Mouse (Mus musculus) forebrain, embryonic 11.5 days (tissue): ENCODE measurements around the gene Clmp. TPM values are rescaled to one million over a fixed set of nuclear protein-coding genes. Genes with fewer than 3 reads are reported as not detected.
"Not testable (repeated sequence)": the region's sequence is repeated elsewhere in the genome, so short reads cannot be mapped to it uniquely, and the experiment has no call there.

ENCODE experiments used
- ATAC-seq: fragments of 200-750 bp; cut with Nextera tagmentation; replicated peaks from 2 replicates; pipeline ENCODE4 v1.8.0; 2017; ENCODE audit warnings: moderate TSS enrichment; ENCODE audit not compliant: low FRiP score
- DNase-seq: peaks from one replicate; pipeline ENCODE4 v3.0.0-alpha.2; 2017; ENCODE audit warnings: low spot score
- H3K27ac ChIP-seq: fragments of 300-500 bp; sonication (generic); 2 replicates; pipeline ENCODE4 v1.5.1; 2014; ENCODE audit warnings: low read depth, low read length
- H3K27me3 ChIP-seq: fragments of 300-500 bp; sonication (generic); 2 replicates; pipeline ENCODE4 v1.6.1; 2014; ENCODE audit warnings: mild to moderate bottlenecking, low read length, mixed read lengths; ENCODE audit not compliant: control insufficient read depth, insufficient read depth
- H3K36me3 ChIP-seq: fragments of 300-500 bp; sonication (generic); 2 replicates; pipeline ENCODE4 v1.6.1; 2014; ENCODE audit warnings: mild to moderate bottlenecking, low read length, moderate library complexity, mixed read lengths; ENCODE audit not compliant: control insufficient read depth, insufficient read depth
- H3K4me1 ChIP-seq: fragments of 300-500 bp; sonication (generic); replicated peaks from 2 replicates; pipeline ENCODE4 v1.6.1; 2014; ENCODE audit warnings: low read length, mixed read lengths; ENCODE audit not compliant: control insufficient read depth, insufficient read depth
- H3K4me2 ChIP-seq: fragments of 300-500 bp; sonication (generic); 2 replicates; pipeline ENCODE4 v1.6.1; 2014; ENCODE audit warnings: low read depth, mild to moderate bottlenecking, low read length, moderate library complexity, mixed read lengths; ENCODE audit not compliant: severe bottlenecking
- H3K4me3 ChIP-seq: fragments of 300-500 bp; sonication (generic); 2 replicates; pipeline ENCODE4 v1.5.1; 2014; ENCODE audit warnings: low read depth, low read length
- H3K9ac ChIP-seq: fragments of 300-500 bp; sonication (generic); 2 replicates; pipeline ENCODE4 v1.6.1; 2014; ENCODE audit warnings: low read length
- H3K9me3 ChIP-seq: fragments of 300-500 bp; sonication (generic); 2 replicates; pipeline ENCODE4 v1.6.1; 2016; ENCODE audit warnings: low read length, mixed read lengths; ENCODE audit not compliant: control insufficient read depth
- WGBS: fragments of 180-500 bp; shearing (Covaris S2); extraction: QIAGEN DNeasy Blood & Tissue Kit; methylation state at CpG from one replicate; pipeline ENCODE4 v1.1.7; 2014; 5-methylcytosine and 5-hydroxymethylcytosine counted together
- polyA plus RNA-seq: library from polyadenylated mRNA; unstranded; fragments of >200 nt; fragmentation: Nextera tagmentation; extraction: Ambion mirVana; gene quantifications from 2 replicates; pipeline ENCODE4 v1.2.1, GENCODE M21; 2014

Gene Clmp
- polyA plus RNA-seq, 1 experiment from 2014 or later, result 23.3 TPM

GRCm38 (mm10) chr9:40783641-40784373 is 98.0 kb downstream of the Clmp start:
- Histone ChIP-seq H3K27ac (peak overlapping the region; percentile 69), H3K36me3 (no peaks in the 10 kb centered on the region), H3K4me1 (peaks cover 8% of the 10 kb centered on the region; the same call in 1 of the 2 replicates), H3K4me2 (peak overlapping the region; percentile 37; the same call in 1 of the 2 replicates), H3K9me3 (no peaks in the 10 kb centered on the region), H3K4me3 (no peak overlapping the region), H3K27me3 (peaks cover 4% of the 10 kb centered on the region; the same call in 1 of the 2 replicates), H3K9ac (peak overlapping the region; percentile 43; the same call in 1 of the 2 replicates)
- DNase-seq (peak; percentile 64), ATAC-seq (peak; percentile 58; the same call in 1 of the 2 replicates)
- WGBS, result 8% methylated on average over 13 of the region's 13 CpGs

- DNase-seq (no peak), ATAC-seq (peak; percentile 53; the same call in 1 of the 2 replicates)
- peak overlapping the region; percentile 43; the same call in 1 of the 2 replicates for H3K9ac ChIP-seq
- peaks cover 4% of the 10 kb centered on the region; the same call in 1 of the 2 replicates for H3K27me3 ChIP-seq
- WGBS, result 4% methylated on average over 9 of the region's 9 CpGs
- peak overlapping the region; percentile 69 for H3K27ac ChIP-seq
- H3K4me1 ChIP-seq, result peaks cover 8% of the 10 kb centered on the region; the same call in 1 of the 2 replicates
- H3K36me3 ChIP-seq, result no peaks in the 10 kb centered on the region
- H3K4me2 ChIP-seq, result peak overlapping the region; percentile 37; the same call in 1 of the 2 replicates
- no peaks in the 10 kb centered on the region for H3K9me3 ChIP-seq
- H3K4me3 ChIP-seq, result no peak overlapping the region
Observed at GRCm38 (mm10) chr9:40784374-40784967, 98.7 kb downstream of the Clmp start.

GRCm38 (mm10) chr9:40785452-40785851 is 99.7 kb downstream of the Clmp start:
- no peak for DNase-seq
- Histone ChIP-seq H3K36me3 (no peaks in the 10 kb centered on the region), H3K4me1 (peaks cover 8% of the 10 kb centered on the region; the same call in 1 of the 2 replicates), H3K27me3 (peaks cover 4% of the 10 kb centered on the region; the same call in 1 of the 2 replicates), H3K4me3 (no peak overlapping the region), H3K4me2 (no peak overlapping the region), H3K9me3 (no peaks in the 10 kb centered on the region), H3K27ac (no peak overlapping the region; the same call in 1 of the 2 replicates), H3K9ac (no peak overlapping the region)
- no peak for ATAC-seq
- WGBS, result 69% methylated on average over 6 of the region's 6 CpGs

GRCm38 (mm10) chr9:40786820-40787219 is 101.1 kb downstream of the Clmp start:
- H3K36me3 ChIP-seq, H3K4me3 ChIP-seq, H3K9ac ChIP-seq, H3K9me3 ChIP-seq, ATAC-seq, DNase-seq, H3K27ac ChIP-seq, H3K4me2 ChIP-seq, H3K4me1 ChIP-seq, H3K27me3 ChIP-seq: not testable (repeated sequence)
- 90% methylated on average over 6 of the region's 6 CpGs for WGBS

- no peak overlapping the region for H3K9ac ChIP-seq
- DNase-seq (no peak), ATAC-seq (no peak)
- no peaks in the 10 kb centered on the region for H3K36me3 ChIP-seq
- no peak overlapping the region for H3K4me3 ChIP-seq
- no peak overlapping the region for H3K4me2 ChIP-seq
- no peaks in the 10 kb centered on the region for H3K4me1 ChIP-seq
- no peaks in the 10 kb centered on the region for H3K27me3 ChIP-seq
- no peaks in the 10 kb centered on the region for H3K9me3 ChIP-seq
- no peak overlapping the region for H3K27ac ChIP-seq
- WGBS, result 66% methylated on average over 6 of the region's 6 CpGs
Observed at GRCm38 (mm10) chr9:40791864-40792633, 106.3 kb downstream of the Clmp start.

- WGBS, result 95% methylated on average over 5 of the region's 5 CpGs
- Histone ChIP-seq H3K27ac (no peak overlapping the region), H3K36me3 (no peaks in the 10 kb centered on the region), H3K4me1 (no peaks in the 10 kb centered on the region), H3K4me2 (no peak overlapping the region), H3K9ac (no peak overlapping the region), H3K9me3 (no peaks in the 10 kb centered on the region), H3K4me3 (no peak overlapping the region), H3K27me3 (no peaks in the 10 kb centered on the region)
- DNase-seq (no peak), ATAC-seq (no peak)
Observed at GRCm38 (mm10) chr9:40793581-40793980, 107.8 kb downstream of the Clmp start.

GRCm38 (mm10) chr9:40794251-40794650 is 108.5 kb downstream of the Clmp start:
- H3K36me3 ChIP-seq, result no peaks in the 10 kb centered on the region
- H3K4me1 ChIP-seq, result no peaks in the 10 kb centered on the region
- no peaks in the 10 kb centered on the region for H3K9me3 ChIP-seq
- no peak overlapping the region for H3K4me2 ChIP-seq
- H3K4me3 ChIP-seq, result no peak overlapping the region
- no peak for DNase-seq
- 39% methylated on average over 5 of the region's 5 CpGs for WGBS
- no peak overlapping the region for H3K27ac ChIP-seq
- no peaks in the 10 kb centered on the region for H3K27me3 ChIP-seq
- H3K9ac ChIP-seq, result no peak overlapping the region
- no peak for ATAC-seq

- H3K27me3 ChIP-seq, result no peaks in the 10 kb centered on the region
- 85% methylated on average over 5 of the region's 5 CpGs for WGBS
- DNase-seq, result no peak
Observed at GRCm38 (mm10) chr9:40794926-40795325, 109.2 kb downstream of the Clmp start.

More at GRCm38 (mm10) chr9:40794926-40795325, 109.2 kb downstream of the Clmp start:
- H3K4me1 ChIP-seq, result 0 out of 2 replicates have a peak, but pooled peaks cover 2% of the 10 kb centered on the region
- no peak overlapping the region for H3K4me3 ChIP-seq
- no peak for ATAC-seq
- no peaks in the 10 kb centered on the region for H3K36me3 ChIP-seq
- no peak overlapping the region for H3K4me2 ChIP-seq
- H3K9me3 ChIP-seq, result no peaks in the 10 kb centered on the region
- H3K9ac ChIP-seq, result no peak overlapping the region
- no peak overlapping the region for H3K27ac ChIP-seq
